Mouse (Mus musculus) T-helper 17 cell (primary cell): ENCODE results near the gene Ceacam18.

Experiments used
- in situ Hi-C, 2 experiments: fragments of 300-600 bp; cut with MboI, MseI; formaldehyde crosslinking; loops; 1 replicate in 1 of 2; 2 replicates in 1 of 2; pipeline ENCODE4 v1.15.1; 2025; ENCODE audit warnings: high pct_unique_total_duplicates in 2 of 2

The Ceacam18 gene

DNA sequence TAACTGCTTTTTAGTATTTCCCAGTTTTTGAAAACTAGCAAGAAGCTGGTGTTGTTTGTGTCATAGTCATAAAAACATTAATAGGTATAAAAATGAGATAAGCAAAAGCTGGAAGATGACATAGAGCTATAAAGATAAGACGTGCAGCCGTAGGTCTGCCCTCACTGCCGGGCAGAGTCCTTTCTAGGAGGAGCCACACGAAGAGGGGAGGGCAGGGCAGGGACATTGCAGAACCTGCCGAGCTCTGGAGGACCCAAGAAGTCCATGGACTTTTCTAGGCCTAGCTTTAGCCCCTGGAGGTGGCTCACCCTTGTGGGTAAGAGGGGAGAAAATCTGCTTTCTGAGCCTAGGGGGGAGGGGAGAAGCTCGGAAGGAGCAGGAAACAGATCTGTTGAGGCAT lies at the start of gene Ceacam18:
Ceacam18 (plus strand) TSS at position 208 of the 400 bp plus-strand sequence.
- in situ Hi-C loops = no loop called here

DNA sequence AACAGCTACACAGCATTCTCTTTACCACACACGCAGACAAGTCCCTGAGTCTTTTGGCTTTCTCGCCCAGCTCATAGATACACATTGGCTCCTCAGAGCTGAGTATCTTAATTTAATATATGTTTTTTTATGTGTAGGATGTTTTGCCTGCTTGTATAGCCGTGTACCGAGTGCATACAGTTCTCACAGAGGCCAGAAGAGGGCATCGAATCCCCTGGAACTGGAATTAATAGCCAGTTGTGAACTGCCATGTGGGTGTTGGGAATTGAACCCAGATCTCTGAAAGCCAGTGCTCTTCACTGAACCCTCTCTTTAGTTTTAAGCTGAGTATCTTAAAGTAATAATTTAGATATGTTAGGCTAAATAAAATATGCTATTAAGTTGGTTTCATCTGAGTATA lies 49.7 kb upstream of the Ceacam18 start:
- in situ Hi-C loops = loop anchor here (5.0 to 10.0 kb wide), 3 partner anchors 88 to 720 kb away; partner anchors contain the start of genes Ctu1 (in 2 of the 2) and Clec11a (in 1 of the 2)

DNA sequence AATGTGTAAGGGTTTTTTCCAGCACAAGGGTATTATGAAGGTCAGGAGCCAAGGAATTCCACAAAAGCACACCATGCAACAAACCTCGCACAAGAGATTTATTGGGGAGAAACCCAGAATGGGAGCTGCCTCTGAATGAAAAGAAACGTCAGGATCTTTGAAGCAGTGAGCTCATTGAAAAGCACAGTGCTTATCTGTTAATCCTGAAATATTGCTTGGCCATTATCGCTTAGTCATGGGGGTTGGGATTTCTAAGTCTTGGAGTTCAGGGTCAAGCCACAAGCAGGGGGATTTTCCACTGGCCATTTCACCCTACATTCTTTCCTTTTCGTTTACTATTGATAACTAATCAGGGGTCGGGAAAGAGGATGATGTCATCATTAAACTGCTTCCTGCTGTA lies 32.6 kb upstream of the Ceacam18 start:
- in situ Hi-C loops = no loop called here

DNA sequence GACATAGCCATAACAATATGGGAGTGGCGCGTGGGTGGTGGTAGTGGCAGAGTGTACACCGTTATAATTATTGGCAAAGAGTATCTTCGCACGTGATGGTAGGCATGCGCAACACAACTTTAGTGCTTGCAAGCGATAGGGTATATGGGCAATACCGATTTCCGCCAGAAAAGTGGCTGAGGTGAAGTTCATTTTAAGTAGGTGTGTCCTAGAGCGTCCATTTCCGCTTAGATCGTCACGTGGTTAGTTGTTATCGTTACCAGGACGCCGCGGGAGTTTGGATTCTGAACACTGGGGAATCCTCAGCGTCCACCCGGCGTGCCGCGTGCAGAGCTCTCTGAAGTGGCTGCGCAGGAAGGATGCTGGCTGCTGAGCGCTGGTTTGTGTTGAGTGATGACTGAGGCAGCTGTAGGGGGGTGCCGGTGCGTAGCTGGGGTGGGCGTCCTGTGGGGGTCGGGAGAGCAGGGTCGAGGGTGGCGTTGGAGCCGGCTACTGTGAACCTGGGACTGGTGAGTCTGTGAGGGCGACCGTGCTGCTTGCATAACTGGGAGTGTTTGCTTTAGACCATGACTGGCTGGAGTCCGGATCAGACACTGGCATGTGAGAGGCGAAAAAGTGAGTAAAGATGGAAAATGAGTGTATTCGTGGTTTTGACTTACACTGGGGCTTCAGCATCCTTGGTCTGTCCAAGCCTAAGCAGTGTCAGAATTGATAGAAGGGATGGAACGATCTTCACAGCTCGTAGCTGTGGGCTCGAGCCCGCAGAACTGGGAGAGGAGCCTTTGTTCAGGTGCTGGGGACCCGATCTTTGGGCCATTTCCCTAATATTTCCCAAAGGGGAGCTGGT lies 27.4 kb upstream of the Ceacam18 start, which contains the start of gene Zfp819:
Zfp819 (plus strand) TSS at position 274 of the 847 bp plus-strand sequence.
- in situ Hi-C loops = no loop called here

DNA sequence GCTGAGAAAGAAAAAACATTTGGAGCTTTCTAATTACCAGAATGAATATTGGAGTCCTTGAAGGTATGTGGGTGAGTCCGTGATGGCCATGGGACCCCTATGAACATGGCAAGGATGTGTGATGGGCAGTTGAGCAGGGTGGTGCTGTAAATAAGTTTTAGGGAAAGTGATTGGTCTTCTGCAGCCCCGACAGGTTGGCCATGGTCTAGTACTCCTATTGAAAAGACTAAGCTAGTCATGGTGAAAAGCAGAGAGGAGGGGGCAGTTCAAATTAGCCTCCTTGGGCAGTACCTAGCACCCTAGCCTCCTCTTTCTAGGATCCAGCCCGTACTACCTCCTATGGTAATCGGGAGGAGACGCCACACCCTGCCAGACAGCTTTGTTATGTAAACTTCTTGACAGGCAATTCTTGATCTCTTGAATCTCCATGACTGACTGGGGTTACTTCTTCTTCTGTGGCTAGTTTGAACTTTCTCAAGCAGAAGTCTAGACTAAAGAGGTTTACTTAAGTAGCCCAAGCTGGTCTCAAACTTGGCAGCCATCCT lies 26.7 kb upstream of the Ceacam18 start:
- in situ Hi-C loops = no loop called here

DNA sequence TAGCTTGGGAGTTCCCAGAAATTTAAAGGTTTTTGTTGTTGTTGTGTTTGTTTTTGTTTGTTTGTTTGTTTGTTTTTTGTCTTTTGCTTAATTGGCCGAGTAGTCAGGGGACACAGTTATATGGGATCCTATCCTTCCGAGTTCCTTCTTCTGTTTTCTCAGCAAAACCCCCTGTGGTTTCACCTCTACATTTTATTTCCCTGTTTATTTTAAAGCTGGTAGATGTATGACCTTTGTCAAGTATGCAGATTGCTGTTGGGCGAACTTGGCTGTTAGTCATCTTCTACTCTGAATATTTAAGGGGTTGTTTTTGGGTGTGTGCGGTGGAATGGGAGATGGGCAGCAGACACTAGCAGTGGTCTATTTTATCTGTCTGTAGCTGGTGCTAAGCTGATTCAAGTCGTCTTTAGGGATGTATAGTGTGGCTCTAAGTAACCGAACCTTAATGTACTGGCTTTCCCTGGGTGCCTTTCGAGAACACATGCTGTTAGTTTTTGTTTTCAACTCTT lies 26.1 kb upstream of the Ceacam18 start:
- in situ Hi-C loops = no loop called here

DNA sequence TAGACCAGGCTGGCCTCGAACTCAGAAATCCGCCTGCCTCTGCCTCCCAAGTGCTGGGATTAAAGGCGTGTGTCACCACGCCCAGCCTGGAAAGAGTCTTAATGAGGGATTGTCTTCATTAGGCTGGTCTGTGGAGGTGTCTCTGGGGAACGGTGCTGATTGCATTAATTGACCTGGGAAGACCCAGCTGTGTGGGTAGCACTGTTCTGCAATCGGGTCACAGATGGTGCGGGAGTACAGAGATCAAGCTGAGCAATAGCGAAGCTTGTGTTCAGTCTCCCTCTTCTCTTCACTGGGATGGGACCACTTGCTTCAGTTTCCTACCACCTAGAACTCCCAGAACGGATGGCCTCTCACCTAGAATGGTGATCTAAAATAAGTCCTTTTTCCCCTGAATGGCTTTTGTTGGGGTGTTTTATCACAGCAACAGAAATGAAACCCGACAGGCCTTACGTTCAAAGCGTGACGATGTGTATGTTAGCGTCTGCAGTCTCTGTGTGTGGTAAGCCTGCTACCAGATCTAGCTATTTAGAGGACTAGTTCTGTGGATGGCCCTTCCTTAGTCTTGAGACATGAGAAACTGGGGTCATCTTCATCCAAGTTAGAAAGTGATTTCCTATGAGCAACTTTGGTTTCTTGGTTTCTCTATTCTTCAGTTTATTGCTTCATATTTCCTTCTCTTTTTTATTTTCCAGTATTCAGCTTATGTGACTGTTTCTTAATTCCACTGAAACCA lies 20.5 kb upstream of the Ceacam18 start:
- in situ Hi-C loops = no loop called here

DNA sequence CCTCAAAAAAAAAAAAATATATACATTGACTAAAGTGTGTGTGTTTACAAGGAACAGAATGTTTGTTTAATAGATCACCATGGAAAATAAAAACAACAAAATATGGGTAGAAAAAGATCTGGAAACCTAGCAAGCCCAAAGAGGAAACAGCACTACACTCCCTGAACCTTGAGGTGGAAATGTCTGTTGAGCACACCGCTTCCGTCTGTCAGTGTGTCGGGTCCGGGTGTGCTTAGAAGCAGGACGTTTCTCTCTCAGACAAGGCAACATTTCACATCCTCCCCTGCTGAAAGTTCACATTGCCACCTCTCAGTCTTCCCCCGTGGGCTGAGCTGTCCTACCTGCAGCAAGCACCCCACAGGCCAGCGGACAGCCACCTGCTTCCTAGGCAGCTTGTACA lies 11.6 kb upstream of the Ceacam18 start:
- in situ Hi-C loops = no loop called here

DNA sequence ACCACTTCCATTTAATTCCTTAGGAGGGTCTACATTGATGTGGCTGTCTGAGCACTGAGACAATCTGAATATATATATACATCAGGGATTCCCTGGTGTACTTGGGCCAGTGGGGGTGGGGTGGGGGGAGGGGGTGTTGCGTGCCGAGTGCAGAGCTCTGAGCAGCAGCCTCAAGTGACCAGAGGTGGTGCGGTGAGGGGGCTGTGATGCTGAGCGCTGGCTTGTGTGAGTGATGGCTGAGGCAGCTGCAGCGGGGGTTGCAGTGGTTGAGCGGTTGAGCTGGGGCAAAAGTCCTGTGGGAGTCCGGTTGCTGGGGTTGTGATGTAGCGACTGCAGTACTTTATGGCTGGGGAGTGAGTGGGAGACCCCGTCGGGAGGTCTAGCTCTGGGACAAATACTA lies 10.7 kb upstream of the Ceacam18 start:
- in situ Hi-C loops = no loop called here

DNA sequence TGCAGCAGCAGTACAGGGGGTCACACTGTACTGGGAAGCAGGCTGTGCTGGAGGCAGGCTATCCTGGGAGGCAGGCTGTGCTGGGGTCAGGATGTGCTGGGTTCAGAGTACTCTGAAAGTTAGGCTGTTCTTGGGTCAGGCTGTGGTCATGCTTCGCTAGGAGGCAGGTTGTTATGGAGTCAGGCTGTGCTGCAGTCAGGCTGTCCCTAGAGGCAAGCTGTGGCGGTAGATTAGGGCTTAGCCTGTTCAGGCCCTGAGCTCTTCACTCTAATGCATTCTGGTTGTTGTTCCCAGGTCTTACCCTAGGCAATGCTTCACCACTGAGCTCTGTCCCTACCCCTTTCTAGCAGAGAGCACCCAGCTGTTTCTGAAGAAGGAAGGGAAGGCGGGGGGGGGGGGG lies 9.4 kb upstream of the Ceacam18 start:
- in situ Hi-C loops = no loop called here

DNA sequence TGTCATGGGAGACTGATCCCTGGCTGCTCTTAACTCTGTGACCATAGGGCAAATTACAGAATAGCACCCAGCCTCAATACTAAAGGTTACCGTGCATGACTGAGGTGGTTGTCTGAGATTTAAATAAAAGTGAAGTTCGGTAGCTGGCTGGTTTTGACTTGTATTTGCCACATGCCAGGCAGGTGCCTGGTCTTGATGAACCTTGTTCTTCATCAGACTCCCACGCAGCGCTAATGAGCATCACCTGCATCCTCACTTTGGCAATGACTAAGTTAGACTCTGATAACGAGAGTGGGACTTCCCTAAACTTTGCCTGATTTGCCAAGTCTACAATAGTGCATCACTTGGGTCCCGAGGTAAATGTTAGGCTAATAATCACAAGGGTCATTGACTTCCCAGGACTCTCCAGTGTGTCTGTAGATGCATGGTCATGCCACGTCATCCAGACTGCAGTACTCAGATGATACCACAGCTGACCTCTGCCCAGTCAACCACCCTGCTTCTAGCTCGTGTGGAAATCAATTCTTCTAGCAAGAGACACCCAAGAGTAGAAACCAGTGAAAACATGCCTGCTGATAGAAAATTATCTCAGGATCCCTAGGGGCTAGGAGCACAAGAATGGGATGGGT lies 8.6 kb upstream of the Ceacam18 start:
- in situ Hi-C loops = no loop called here

DNA sequence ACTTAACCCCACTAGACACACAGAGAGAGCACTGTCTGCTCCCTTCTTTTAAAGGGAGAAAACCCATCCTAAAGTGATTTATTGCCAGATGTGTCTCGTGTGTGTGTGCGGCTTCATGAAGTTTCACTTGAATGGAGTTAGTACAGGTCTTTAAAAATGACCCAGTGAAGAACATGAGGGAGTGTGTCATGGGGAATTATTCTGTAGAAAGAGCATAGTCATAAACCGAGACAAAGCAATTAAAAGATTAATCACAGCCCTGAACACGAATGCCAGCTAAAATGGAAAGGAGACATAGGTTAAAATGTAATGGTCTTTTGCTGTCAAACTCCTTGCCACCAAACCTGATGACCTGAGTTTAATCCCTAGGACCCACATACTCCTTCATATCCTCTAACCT lies 567 bp upstream of the Ceacam18 start:
- in situ Hi-C loops = no loop called here

DNA sequence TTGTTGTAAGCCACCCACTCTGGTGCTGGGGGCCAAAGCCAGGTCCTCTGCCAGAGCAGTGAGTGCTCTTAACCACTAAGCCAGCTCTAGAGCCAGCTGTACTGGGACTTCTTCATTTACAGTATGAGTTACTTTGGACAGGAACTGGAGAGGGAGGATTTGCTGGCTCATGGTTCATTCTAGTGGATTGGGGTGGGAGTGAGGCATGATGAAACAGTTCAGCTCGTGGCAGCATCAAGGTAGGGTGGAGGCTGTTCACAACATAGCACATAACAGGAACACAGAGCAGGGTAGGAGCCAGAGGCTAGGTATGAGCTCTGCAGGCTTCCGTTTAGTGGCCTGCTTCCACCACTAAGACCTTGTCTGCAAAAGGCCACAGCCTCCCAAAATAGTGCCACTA lies 1.7 kb downstream of the Ceacam18 start:
- in situ Hi-C loops = no loop called here

DNA sequence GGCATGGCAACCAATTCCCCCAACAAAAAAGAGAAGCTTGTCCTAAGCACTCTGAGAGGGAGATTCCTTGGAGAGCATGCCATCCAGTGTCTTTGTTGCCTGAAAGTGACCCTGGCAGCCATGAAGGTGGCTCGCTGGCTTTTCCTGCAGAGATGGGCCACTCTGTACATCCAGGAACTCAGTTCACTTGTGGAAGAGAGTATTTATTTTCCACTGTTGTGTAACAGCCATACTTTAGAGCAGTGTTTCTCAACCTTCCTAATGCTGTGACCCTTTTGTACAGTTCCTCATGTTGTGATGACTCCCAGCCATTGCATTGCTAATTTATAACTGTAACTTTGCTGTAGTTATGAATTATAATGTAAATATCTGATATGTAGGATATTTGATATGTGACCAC lies 2.6 kb downstream of the Ceacam18 start:
- in situ Hi-C loops = no loop called here

DNA sequence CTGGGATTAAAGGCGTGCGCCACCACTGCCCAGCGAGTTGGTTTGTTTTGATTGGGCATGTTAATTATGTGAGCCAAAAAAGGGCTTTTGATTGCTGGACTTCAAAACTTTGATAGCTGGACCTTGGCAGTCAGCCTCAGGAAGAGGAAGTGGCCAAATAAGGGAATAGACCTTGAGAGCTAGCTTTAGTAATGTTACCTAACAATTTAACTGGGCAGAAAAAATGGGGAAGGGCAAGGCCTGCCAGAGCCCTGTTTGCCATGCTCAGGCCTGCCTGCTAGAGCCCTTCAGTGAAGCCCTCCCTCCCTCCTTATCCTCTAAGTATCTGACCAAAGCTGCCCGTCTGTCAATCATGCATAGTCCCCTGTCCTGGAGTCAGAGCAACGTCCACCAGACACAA lies 8.1 kb downstream of the Ceacam18 start:
- in situ Hi-C loops = no loop called here

DNA sequence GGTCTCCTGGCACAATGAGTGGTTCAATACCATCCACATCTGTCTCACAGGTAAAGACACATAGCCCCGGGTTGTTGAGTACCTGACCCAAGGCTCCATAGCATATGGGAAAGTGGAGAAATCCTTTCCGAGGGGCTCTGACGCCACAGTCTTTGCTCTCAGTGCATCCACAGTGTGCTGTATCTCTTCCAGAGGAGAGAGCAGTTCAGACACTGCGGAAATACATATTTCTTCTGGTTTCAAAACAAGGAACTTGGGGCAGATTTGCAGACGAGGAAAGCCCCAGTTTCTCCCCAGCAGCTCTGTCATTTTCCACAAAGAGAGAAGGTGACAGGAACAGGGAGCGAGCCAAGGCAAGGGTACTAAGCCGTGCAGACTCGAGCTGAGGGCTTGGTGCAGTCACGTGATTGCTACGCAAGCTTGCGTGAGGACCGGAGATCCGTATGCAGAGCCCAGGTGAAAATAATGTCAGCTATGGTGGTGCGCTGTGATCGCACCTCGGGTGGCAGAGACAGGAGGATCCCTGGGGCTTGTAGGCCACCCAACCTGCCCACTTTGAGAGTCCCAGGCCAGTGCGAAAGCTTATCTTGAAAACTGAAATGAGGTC lies 8.6 kb downstream of the Ceacam18 start:
- in situ Hi-C loops = no loop called here

DNA sequence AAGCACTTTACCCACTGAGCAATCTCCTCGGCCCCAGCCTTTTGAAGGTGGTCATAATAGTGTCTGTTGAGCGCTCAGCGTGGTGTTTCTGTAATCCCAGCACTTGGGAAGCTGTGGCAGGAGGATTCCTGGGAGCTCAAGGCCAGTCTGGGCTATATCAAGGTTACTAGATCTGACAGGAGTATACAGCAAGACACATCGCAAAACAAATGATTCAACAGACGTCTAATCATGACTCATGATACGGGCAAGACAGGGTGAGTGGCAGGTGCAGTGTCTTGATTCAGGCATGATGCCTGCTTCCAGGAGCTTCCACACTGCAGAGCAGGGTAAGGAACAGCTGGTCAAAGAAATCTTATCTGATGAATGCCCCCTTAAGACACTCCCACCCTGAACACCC lies 18.2 kb downstream of the Ceacam18 start:
- in situ Hi-C loops = no loop called here

DNA sequence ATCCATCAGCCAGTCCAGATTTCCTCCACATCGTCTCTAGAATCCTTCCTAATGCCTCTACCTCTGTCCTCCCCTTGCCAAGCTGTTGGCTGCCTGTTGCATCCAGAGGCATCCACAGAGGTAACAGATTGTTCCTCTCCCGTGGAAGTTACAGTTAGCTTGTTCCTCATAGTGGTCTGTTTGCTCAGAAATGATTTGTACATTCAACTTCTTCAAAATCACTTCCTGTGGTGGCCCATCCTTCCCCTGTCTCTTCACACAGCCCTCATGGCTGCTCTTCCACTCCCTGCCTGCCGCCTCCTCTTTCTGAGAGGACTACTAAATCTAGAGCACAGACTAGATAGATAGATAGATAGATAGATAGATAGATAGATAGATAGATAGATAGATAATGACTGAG lies 20.0 kb downstream of the Ceacam18 start:
- in situ Hi-C loops = no loop called here

DNA sequence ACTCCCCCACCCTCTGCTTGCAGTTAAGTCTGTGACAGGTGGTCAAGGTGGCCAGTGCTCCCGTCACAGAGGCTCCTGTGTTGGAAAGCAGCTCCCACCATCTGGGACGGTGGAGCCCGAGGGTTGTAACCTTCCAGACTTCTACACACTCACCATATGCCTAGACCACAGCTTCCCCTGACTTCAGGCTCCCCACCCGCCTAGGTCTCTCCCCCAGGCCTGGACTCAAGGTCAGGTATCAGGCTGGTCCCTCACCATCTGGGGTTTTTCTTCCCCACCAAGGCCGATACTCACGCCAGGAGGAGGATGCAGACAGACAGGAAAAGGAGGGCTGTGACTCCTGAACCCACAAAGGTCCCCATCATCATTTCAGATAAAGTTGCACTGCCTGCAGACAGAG lies 21.7 kb downstream of the Ceacam18 start:
- in situ Hi-C loops = no loop called here

DNA sequence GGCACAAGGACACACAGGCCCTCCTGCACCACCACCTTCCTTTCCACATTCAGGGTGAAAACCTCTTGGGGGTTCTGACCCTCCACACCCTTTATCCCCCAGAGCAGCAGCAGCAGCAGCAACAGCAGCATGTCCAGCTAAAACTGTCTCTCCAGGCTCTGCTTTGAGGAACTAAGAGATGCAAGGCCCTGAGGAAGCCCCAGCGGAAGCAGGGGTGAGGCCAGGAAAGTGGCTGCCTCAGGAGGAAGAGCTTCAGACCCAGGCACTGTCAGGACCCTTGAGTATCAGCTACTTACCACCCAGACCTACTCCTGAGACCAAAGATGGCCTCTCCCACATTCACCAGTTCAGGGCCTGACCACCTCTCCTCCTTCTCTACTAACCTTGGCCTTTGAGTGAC lies 25.5 kb downstream of the Ceacam18 start, which contains the start of gene Siglece:
Siglece (minus strand) TSS at position 160 of the 400 bp plus-strand sequence.
- in situ Hi-C loops = no loop called here

DNA sequence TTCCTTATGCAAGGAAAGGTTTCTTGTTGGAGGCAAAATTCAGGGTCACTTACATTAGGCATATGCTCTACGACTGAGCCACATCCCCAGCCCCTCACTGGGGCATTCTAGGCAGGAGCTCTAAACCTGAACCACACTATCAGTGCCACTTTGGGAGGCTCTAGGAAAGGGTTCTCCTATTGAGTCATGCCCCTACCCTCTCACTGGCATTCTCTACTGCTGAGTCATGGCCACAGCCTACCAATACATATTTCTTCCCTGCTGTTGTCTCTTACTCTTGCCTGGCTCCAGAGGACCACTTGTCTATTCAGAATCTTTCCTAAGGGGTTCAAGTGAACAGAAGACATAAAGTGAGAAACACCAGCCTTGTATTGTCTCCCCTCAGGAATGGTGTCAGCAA lies 28.3 kb downstream of the Ceacam18 start:
- in situ Hi-C loops = no loop called here
